Mouse (Mus musculus): ENCODE measurements at regions not wholly inside any gene's neighbourhood (a gene's known extent, or its start where the extent isn't known, plus 50 kb on each side); places are given as distances from the start of the nearest gene placed in this dataset.

DNA sequence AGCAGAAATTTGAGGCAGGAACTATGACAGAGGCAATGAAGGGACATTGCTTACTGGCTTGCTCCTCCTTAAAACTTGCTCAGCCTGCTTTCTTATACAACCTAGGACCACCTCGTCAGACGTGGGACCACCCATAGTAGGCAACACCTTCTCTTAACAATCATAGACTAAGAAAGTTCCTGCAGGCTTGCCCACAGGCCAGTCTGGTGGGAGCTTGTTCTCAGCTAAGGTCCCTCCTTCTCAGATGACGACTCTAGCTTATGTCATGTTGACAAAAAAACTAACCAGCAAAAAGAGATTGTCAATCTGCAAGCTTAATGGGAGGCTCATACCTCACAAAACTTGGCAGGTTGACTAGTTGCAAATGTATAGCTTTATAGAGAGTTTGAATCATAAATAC lies 56.5 kb upstream of the Lsm6 start:
- no peak for DNase-seq (ENCODE audit: low spot score in 2 of 2)

DNA sequence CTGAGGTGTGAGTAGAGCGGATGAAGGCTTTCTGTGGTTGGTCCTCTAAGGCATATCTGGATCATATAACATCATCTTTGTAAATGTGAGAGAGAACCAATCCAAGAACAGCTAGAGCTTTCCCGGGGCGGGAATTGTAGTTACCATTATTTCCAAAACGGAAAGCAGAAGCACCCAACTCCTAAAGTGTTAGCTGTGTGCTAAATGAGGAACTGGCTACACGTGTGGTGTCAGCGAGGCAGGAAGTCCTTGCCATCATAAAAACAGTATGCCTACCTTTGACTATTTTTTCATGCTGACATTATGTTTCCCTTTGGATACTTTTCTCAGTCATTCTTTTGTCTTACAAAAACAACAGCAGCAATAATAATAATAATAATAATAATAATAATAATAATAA lies 68.8 kb upstream of the Lsm6 start:
- DNase-seq (ENCODE audit: low spot score in 2 of 2) = no peak

- no peak for DNase-seq (ENCODE audit: low spot score in 2 of 2)
These were observed 69.6 kb upstream of the Lsm6 start for GRCm38 (mm10) chr8:78890571-78890970.

DNA sequence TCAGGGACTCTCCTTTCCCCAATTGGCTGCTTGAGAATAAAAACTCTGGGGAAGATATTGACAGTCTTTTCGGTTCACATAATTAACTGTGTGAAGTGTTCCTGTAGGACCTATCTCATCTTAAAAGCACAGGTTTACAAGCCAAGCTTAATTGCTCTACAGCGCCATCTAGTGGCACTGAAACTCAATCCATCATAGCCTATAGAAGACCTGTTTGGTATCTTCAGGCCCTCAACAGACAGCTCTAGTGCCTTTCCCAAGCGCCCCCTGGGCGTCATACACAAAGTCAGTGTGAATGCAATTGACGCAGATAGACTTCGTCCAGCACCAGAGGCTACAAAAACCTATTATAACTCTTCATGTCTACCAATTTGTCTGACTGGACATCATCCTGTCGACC lies 78.9 kb upstream of the Lsm6 start:
- DNase-seq (ENCODE audit: low spot score in 2 of 2) = peak; percentile 55 to 79

DNA sequence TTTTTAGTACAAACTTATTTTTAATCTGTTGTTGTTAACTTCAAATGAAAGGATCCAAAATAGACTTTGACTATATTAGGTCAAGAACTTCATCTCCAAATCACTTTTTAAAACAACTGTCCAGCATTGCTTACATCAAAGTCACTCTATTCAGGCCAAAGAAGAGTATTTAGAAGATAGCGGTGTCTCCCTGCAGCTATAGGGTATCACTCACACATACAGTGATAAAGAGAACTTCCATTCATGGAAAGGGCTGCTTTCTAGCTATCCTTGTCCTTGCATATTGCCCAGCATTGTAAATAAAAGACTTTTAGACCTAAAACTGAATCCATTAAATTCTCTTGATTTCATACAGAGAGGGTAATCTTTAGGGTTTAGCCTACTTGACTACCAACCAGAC lies 82.1 kb upstream of the Lsm6 start:
- no peak for DNase-seq (ENCODE audit: low spot score in 2 of 2)

DNA sequence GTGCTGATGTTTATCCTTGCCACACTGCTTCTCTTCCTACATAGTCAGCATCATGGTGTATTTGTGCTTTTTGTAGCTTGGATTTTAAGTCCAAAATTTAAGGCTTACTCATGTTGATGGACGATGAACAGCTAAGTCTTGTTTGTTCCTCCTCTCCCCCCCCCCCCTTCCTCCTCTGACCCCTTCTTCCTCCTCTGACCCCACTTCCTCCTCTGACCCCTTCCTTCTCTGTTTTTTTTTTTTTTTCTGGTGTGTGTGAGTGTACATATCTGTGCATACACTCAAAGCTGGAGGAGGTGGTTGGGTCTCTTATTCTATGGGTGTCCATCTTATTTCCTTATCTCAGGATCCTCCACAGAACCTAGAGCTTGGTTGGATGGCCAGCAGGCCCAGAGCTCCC lies 87.0 kb upstream of the Lsm6 start:
- DNase-seq (ENCODE audit: low spot score in 2 of 2) = no peak

GRCm38 (mm10) chr8:78911288-78911873 lies 90.4 kb upstream of the Lsm6 start:
- no peak for DNase-seq (ENCODE audit: low spot score in 2 of 2)

GRCm38 (mm10) chr8:78912470-78912869 lies 91.5 kb upstream of the Lsm6 start:
- DNase-seq (ENCODE audit: low spot score in 2 of 2) = no peak

DNA sequence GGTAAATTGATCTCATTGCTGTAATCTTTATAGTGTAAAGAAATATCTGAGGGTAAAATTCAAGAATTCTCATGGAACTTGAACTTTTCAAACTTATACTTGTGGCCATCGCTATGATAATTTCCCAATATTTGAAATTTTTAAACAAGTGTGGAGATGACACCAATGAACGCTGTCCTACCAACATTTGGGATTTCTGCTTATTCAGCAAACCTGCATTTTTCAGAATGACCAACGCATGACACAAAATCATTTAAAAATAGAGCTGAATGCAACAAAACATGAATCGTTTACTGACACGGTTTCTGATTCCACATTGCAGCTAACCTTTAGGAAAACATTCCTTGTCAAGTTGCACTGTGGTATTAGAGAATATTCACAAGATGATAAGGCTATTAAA lies 92.9 kb upstream of the Lsm6 start:
- DNase-seq (ENCODE audit: low spot score in 2 of 2) = no peak

DNA sequence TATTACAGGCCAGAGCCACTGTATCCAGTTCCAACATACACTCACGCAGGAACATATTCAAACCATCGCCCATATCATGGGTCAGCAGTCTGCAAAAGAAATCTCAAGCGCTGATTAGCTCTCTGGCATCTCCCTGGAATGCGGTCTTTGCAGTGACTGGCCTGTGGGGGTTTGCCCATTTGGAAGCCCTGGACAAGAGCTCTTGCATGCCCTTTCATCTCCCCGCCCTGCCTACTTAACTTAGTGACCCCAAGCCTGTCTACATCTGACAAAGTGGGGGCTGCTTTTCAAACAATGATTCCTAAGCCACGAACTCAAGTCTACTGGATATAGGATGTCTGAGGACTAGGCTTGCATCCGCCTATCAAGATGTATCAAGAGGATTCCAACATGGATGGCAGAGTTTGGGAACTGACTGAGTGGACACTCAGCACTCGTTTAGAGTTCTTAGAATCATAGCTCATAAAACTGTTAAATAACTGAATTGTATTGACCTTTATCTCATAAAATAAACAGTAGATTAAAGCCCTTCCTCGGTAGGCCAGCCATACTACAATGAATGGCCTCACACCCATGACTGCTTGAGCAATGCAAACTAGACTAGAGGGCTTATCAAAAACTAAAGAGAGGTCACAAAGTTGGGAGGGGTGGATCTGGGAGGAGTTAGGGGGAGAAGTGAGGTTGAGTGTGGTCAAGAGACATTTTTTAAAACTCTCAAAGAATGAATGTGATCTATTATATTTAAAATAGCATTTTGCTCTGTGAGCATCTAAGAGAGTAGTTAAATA lies 97.4 kb upstream of the Zfp827 start:
- no peak for DNase-seq (ENCODE audit: low spot score in 2 of 2)

DNA sequence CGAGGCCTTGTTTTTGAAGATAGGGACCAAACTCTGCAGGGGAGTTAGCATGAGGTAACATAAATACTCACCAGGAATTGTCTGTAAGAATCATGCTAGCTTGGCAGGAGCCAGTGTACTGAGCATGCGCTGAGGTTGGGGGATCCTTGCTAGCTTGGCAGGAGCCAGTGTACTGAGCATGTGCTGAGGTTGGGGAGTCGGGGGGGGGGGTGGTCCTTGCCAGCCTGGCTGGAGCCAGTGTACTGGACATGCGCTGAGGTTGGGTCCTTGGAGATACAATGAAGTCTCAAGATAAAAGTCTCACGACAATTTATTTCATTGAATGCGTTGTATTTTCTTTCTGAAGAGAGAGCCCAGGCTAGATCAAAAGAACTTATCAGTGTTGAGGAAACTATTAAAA lies 96.2 kb upstream of the Zfp827 start:
- DNase-seq (ENCODE audit: low spot score in 2 of 2) = no peak

DNA sequence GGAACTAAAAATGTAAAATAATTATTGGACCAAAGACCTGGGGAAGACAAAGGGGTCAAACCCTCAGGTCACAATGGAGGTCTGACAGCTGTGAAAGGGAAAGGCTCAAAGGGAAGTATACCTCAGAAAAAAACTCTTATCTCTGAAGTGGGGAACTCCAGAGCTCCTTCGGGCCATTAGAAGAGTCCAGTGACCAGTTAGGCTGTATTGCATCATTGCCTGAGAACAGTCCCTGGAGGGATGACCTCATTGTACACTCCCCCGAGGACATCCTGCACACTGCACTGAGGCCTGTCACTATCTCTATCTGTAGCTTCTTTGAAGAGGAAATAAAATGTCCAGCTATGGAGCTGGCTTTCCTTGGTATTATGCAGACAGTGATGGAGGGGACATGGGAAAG lies 88.2 kb upstream of the Zfp827 start:
- no peak for DNase-seq (ENCODE audit: low spot score in 2 of 2)

DNA sequence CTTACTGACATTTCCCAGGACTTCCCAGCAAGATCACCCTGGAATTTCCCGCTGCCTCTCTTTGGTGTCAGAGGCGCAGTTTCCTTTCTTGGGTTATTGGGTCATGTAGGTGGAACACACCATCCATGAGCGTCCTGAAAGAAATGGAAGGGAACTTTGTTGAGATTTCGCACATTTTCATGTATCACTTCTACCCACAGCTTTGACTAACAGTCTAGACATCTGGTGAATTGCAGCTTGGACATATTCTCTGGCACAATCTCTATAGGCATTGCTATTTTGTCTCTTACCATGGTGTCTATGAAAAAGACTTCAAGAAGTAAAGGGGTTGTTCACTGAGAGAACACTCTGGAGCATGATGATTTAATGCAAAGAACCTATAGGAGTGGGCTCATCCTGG lies 86.7 kb upstream of the Zfp827 start:
- peak; percentile 17 to 56 for DNase-seq (ENCODE audit: low spot score in 2 of 2)

DNA sequence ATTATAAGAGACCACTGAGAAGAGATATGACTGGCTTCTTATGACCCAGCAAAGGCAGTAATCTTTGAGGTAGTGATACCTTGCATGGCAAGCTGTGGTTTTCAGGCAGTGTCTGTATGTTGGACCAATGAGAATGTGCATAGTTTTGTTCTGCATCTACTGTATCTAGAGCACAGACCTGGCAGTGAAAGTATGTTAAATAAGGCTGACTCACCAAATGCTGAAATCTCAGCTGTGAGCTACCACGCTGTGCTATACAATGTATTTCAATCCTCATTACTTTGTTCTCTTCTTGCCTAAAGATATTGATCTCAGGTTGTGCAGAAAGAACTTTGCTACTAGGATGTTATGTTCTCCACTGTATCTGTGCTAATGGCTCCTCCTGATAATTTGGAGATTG lies 83.9 kb upstream of the Zfp827 start:
- peak in 1 of 2 experiments; percentile 22 for DNase-seq (ENCODE audit: low spot score in 2 of 2)

GRCm38 (mm10) chr8:78945607-78946006 lies 82.6 kb upstream of the Zfp827 start:
- DNase-seq (ENCODE audit: low spot score in 2 of 2) = no peak

- DNase-seq (ENCODE audit: low spot score in 2 of 2) = no peak
These were observed 82.2 kb upstream of the Zfp827 start for GRCm38 (mm10) chr8:78946085-78946484.

- DNase-seq (ENCODE audit: low spot score in 2 of 2) = no peak
These were observed 53.2 kb upstream of the Zfp827 start for GRCm38 (mm10) chr8:78975034-78975433.

All from frontal cortex, postnatal 36 days (tissue).